Mouse (Mus musculus) gonadal fat pad, adult 2 months (tissue): ENCODE data around the gene Olfr1418. TPM values are rescaled to one million over a fixed set of nuclear protein-coding genes. Genes with fewer than 3 reads are reported as not detected.
"Not testable (repeated sequence)": the region's sequence is repeated elsewhere in the genome, so short reads cannot be mapped to it uniquely, and the experiment has no call there.

Source experiments
- DNase-seq: peaks from one replicate; pipeline ENCODE4 v3.0.0-alpha.2; 2012; ENCODE audit warnings: low read depth
- polyA plus RNA-seq: library from polyadenylated mRNA; depleted of rRNA; stranded (reverse); fragments of >200 nt; gene quantifications from 2 replicates; pipeline ENCODE4 v1.2.3, GENCODE M21; 2012; rRNA removed

Gene Olfr1418
- not detected in 2 replicates for polyA plus RNA-seq

- DNase-seq = no peak
Measured at GRCm38 (mm10) chr19:11860966-11861365, at the start of gene Olfr1418. Olfr1418 (minus strand) TSS chr19:11861066.

GRCm38 (mm10) chr19:11886265-11886664 lies 25.4 kb upstream of the Olfr1418 start, which contains the start of gene Olfr1420:
Olfr1420 (plus strand) TSS chr19:11886565.
- DNase-seq = no peak

- not testable (repeated sequence) for DNase-seq
Measured at GRCm38 (mm10) chr19:11878404-11878803, 17.5 kb upstream of the Olfr1418 start.

- DNase-seq = no peak
Measured at GRCm38 (mm10) chr19:11875006-11875405, 14.1 kb upstream of the Olfr1418 start, which contains the start of gene Olfr1419. Olfr1419 (minus strand) TSS chr19:11875106.

GRCm38 (mm10) chr19:11867837-11868236 lies 7.0 kb upstream of the Olfr1418 start:
- DNase-seq = no peak

GRCm38 (mm10) chr19:11856506-11856905 lies 4.4 kb downstream of the Olfr1418 start:
- no peak for DNase-seq

GRCm38 (mm10) chr19:11854821-11855220 lies 6.0 kb downstream of the Olfr1418 start:
- DNase-seq = no peak

GRCm38 (mm10) chr19:11852652-11853051 lies 8.2 kb downstream of the Olfr1418 start:
- DNase-seq = no peak

GRCm38 (mm10) chr19:11846333-11846732 lies 14.5 kb downstream of the Olfr1418 start:
- no peak for DNase-seq

GRCm38 (mm10) chr19:11839119-11839518 lies 21.7 kb downstream of the Olfr1418 start, which contains the start of gene Olfr1417:
Olfr1417 (minus strand) TSS chr19:11839219.
- no peak for DNase-seq

GRCm38 (mm10) chr19:11823346-11824065 lies 37.4 kb downstream of the Olfr1418 start:
- DNase-seq = no peak

GRCm38 (mm10) chr19:11820211-11820610 lies 40.7 kb downstream of the Olfr1418 start:
- no peak for DNase-seq

GRCm38 (mm10) chr19:11819800-11820199 lies 41.1 kb downstream of the Olfr1418 start:
- DNase-seq = no peak

GRCm38 (mm10) chr19:11819143-11819700 lies 41.6 kb downstream of the Olfr1418 start, which contains the start of gene Stx3:
Stx3 (minus strand) TSS chr19:11819403.
- DNase-seq = no peak

- DNase-seq = no peak
Measured at GRCm38 (mm10) chr19:11818199-11819142, 42.4 kb downstream of the Olfr1418 start.

- no peak for DNase-seq
Measured at GRCm38 (mm10) chr19:11817586-11817985, 43.3 kb downstream of the Olfr1418 start.

GRCm38 (mm10) chr19:11816706-11817105 lies 44.2 kb downstream of the Olfr1418 start:
- no peak for DNase-seq

- DNase-seq = no peak
Measured at GRCm38 (mm10) chr19:11814742-11815333, 46.0 kb downstream of the Olfr1418 start.

GRCm38 (mm10) chr19:11813649-11814048 lies 47.2 kb downstream of the Olfr1418 start:
- no peak for DNase-seq

GRCm38 (mm10) chr19:11813136-11813535 lies 47.7 kb downstream of the Olfr1418 start:
- DNase-seq = no peak

GRCm38 (mm10) chr19:11811688-11812365 lies 49.0 kb downstream of the Olfr1418 start:
- no peak for DNase-seq
